Mouse (Mus musculus) hindbrain, embryonic 11.5 days (tissue): ENCODE measurements around the gene Mtus2. TPM values are rescaled to one million over a fixed set of nuclear protein-coding genes. Genes with fewer than 3 reads are reported as not detected.

Source experiments
- ATAC-seq: fragments of 200-750 bp; cut with Nextera tagmentation; 2 replicates; pipeline ENCODE4 v1.8.0; 2017; ENCODE audit warnings: mild to moderate bottlenecking, moderate TSS enrichment, moderate library complexity; ENCODE audit not compliant: low FRiP score
- DNase-seq: peaks from one replicate; pipeline ENCODE4 v3.0.0-alpha.2; 2015; ENCODE audit warnings: low spot score
- H3K27ac ChIP-seq: fragments of 300-500 bp; sonication (generic); 2 replicates; pipeline ENCODE4 v1.5.1; 2014; ENCODE audit warnings: mild to moderate bottlenecking, low read depth, low read length
- H3K27me3 ChIP-seq: fragments of 300-500 bp; sonication (generic); 2 replicates; pipeline ENCODE4 v1.6.1; 2014; ENCODE audit warnings: mild to moderate bottlenecking, low read length, moderate library complexity, mixed read lengths; ENCODE audit not compliant: control insufficient read depth, insufficient read depth
- H3K36me3 ChIP-seq: fragments of 300-500 bp; sonication (generic); 2 replicates; pipeline ENCODE4 v1.6.1; 2014; ENCODE audit warnings: mild to moderate bottlenecking, low read length, moderate library complexity, mixed read lengths; ENCODE audit not compliant: control insufficient read depth, insufficient read depth
- H3K4me1 ChIP-seq: fragments of 300-500 bp; sonication (generic); replicated peaks from 2 replicates; pipeline ENCODE4 v1.6.1; 2014; ENCODE audit warnings: low read length, mixed read lengths; ENCODE audit not compliant: control insufficient read depth, insufficient read depth
- H3K4me2 ChIP-seq: fragments of 300-500 bp; sonication (generic); replicated peaks from 2 replicates; pipeline ENCODE4 v1.6.1; 2014; ENCODE audit warnings: mild to moderate bottlenecking, low read depth, low read length
- H3K4me3 ChIP-seq: fragments of 300-500 bp; sonication (generic); 2 replicates; pipeline ENCODE4 v1.5.1; 2014; ENCODE audit warnings: low read depth, low read length
- H3K9ac ChIP-seq: fragments of 300-500 bp; sonication (generic); 2 replicates; pipeline ENCODE4 v1.6.1; 2014; ENCODE audit warnings: low read depth, low read length
- H3K9me3 ChIP-seq: fragments of 300-500 bp; sonication (generic); 2 replicates; pipeline ENCODE4 v1.6.1; 2016; ENCODE audit warnings: low read length; ENCODE audit not compliant: control insufficient read depth
- WGBS: fragments of 180-500 bp; shearing (Covaris S2); extraction: QIAGEN DNeasy Blood & Tissue Kit; methylation state at CpG from one replicate; pipeline ENCODE4 v1.1.7; 2014; 5-methylcytosine and 5-hydroxymethylcytosine counted together
- polyA plus RNA-seq: library from polyadenylated mRNA; unstranded; fragments of >200 nt; fragmentation: Nextera tagmentation; extraction: Ambion mirVana; gene quantifications from 2 replicates; pipeline ENCODE4 v1.2.1, GENCODE M21; 2014

Gene Mtus2
- polyA plus RNA-seq, 1 experiment from 2014 or later, result 29.2 TPM

GRCm38 (mm10) chr5:148131458-148132131 lies 174.5 kb downstream of the Mtus2 start:
- H3K36me3 ChIP-seq, result no peaks in the 10 kb centered on the region
- no peak for ATAC-seq
- WGBS, result 75% methylated on average over 10 of the region's 10 CpGs

GRCm38 (mm10) chr5:148133448-148134060 lies 176.4 kb downstream of the Mtus2 start:
- Histone ChIP-seq H3K9ac (no peak overlapping the region), H3K27me3 (no peaks in the 10 kb centered on the region), H3K4me3 (no peak overlapping the region), H3K4me2 (no peak overlapping the region), H3K36me3 (no peaks in the 10 kb centered on the region), H3K9me3 (no peaks in the 10 kb centered on the region), H3K27ac (no peak overlapping the region), H3K4me1 (0 out of 2 replicates have a peak, but pooled peaks cover 2% of the 10 kb centered on the region)
- DNase-seq, result no peak
- WGBS, result 78% methylated on average over 9 of the region's 9 CpGs
- no peak for ATAC-seq

More at GRCm38 (mm10) chr5:148131458-148132131, 174.5 kb downstream of the Mtus2 start:
- H3K4me2 ChIP-seq, result no peak overlapping the region
- H3K27ac ChIP-seq, result 0 out of 2 replicates have a peak overlapping the region, but pooled peaks have one; percentile 33
- DNase-seq, result no peak
- 0 out of 2 replicates have a peak, but pooled peaks cover 2% of the 10 kb centered on the region for H3K4me1 ChIP-seq
- H3K9me3 ChIP-seq, result no peaks in the 10 kb centered on the region
- no peaks in the 10 kb centered on the region for H3K27me3 ChIP-seq
- no peak overlapping the region for H3K4me3 ChIP-seq
- H3K9ac ChIP-seq, result no peak overlapping the region

- Histone ChIP-seq H3K9me3 (no peaks in the 10 kb centered on the region), H3K27ac (no peak overlapping the region), H3K4me3 (no peak overlapping the region), H3K4me2 (no peak overlapping the region), H3K36me3 (no peaks in the 10 kb centered on the region), H3K9ac (no peak overlapping the region), H3K4me1 (no peaks in the 10 kb centered on the region), H3K27me3 (no peaks in the 10 kb centered on the region)
- ATAC-seq, result no peak
- 97% methylated on average over 3 of the region's 3 CpGs for WGBS
- DNase-seq, result no peak
These were observed 184.5 kb downstream of the Mtus2 start for GRCm38 (mm10) chr5:148141662-148142061.

GRCm38 (mm10) chr5:148146200-148146823 lies 189.2 kb downstream of the Mtus2 start:
- no peaks in the 10 kb centered on the region for H3K36me3 ChIP-seq
- no peaks in the 10 kb centered on the region for H3K4me1 ChIP-seq
- no peak overlapping the region for H3K27ac ChIP-seq
- DNase-seq (no peak), ATAC-seq (no peak)
- H3K27me3 ChIP-seq, result no peaks in the 10 kb centered on the region
- H3K9ac ChIP-seq, result no peak overlapping the region
- H3K4me3 ChIP-seq, result no peak overlapping the region
- no peaks in the 10 kb centered on the region for H3K9me3 ChIP-seq
- H3K4me2 ChIP-seq, result no peak overlapping the region
- whole genome bisulfite sequencing, result 79% methylated on average over 12 of the region's 12 CpGs

GRCm38 (mm10) chr5:148151894-148152599 lies 194.9 kb downstream of the Mtus2 start:
- DNase-seq, result no peak
- peak; percentile 36; the same call in 1 of the 2 replicates for ATAC-seq

GRCm38 (mm10) chr5:148152600-148153402 lies 195.7 kb downstream of the Mtus2 start:
- Histone ChIP-seq H3K4me2 (no peak overlapping the region), H3K27ac (peak overlapping the region; percentile 82), H3K27me3 (no peaks in the 10 kb centered on the region), H3K4me3 (no peak overlapping the region), H3K36me3 (no peaks in the 10 kb centered on the region), H3K4me1 (no peaks in the 10 kb centered on the region; the same call in 1 of the 2 replicates), H3K9ac (no peak overlapping the region), H3K9me3 (no peaks in the 10 kb centered on the region)
- peak; percentile 88 for ATAC-seq
- DNase-seq, result peak; percentile 74
- 51% methylated on average over 13 of the region's 13 CpGs for WGBS

More at GRCm38 (mm10) chr5:148151894-148152599, 194.9 kb downstream of the Mtus2 start:
- peak overlapping the region; percentile 47 for H3K27ac ChIP-seq
- no peaks in the 10 kb centered on the region for H3K36me3 ChIP-seq
- no peaks in the 10 kb centered on the region; the same call in 1 of the 2 replicates for H3K4me1 ChIP-seq
- H3K9ac ChIP-seq, result no peak overlapping the region
- no peak overlapping the region for H3K4me3 ChIP-seq
- 58% methylated on average over 14 of the region's 14 CpGs for WGBS
- no peaks in the 10 kb centered on the region for H3K9me3 ChIP-seq
- H3K4me2 ChIP-seq, result no peak overlapping the region
- H3K27me3 ChIP-seq, result no peaks in the 10 kb centered on the region

GRCm38 (mm10) chr5:148153403-148153713 lies 196.2 kb downstream of the Mtus2 start:
- WGBS, result 45% methylated on average over 9 of the region's 9 CpGs
- Histone ChIP-seq H3K27me3 (no peaks in the 10 kb centered on the region), H3K9ac (no peak overlapping the region), H3K4me3 (no peak overlapping the region), H3K9me3 (no peaks in the 10 kb centered on the region), H3K27ac (peak overlapping the region; percentile 82), H3K36me3 (no peaks in the 10 kb centered on the region), H3K4me2 (no peak overlapping the region), H3K4me1 (no peaks in the 10 kb centered on the region; the same call in 1 of the 2 replicates)
- DNase-seq (peak; percentile 31), ATAC-seq (peak; percentile 55)

- Histone ChIP-seq H3K4me1 (no peaks in the 10 kb centered on the region; the same call in 1 of the 2 replicates), H3K36me3 (no peaks in the 10 kb centered on the region), H3K9ac (no peak overlapping the region), H3K9me3 (no peaks in the 10 kb centered on the region), H3K27me3 (no peaks in the 10 kb centered on the region), H3K27ac (no peak overlapping the region), H3K4me2 (no peak overlapping the region), H3K4me3 (no peak overlapping the region)
- DNase-seq (no peak), ATAC-seq (no peak)
- 91% methylated on average over 3 of the region's 3 CpGs for whole genome bisulfite sequencing
These were observed 197.6 kb downstream of the Mtus2 start for GRCm38 (mm10) chr5:148154727-148155126.
